Mouse (Mus musculus): ENCODE measurements around the gene Ldhc. TPM values are rescaled to one million over a fixed set of nuclear protein-coding genes. Genes with fewer than 3 reads are reported as not detected.
"Not testable (repeated sequence)": the region's sequence is repeated elsewhere in the genome, so short reads cannot be mapped to it uniquely, and the experiment has no call there.

Ldhc gene
- polyA plus RNA-seq, 1 experiment from 2014 or later: 0.13 TPM

DNA sequence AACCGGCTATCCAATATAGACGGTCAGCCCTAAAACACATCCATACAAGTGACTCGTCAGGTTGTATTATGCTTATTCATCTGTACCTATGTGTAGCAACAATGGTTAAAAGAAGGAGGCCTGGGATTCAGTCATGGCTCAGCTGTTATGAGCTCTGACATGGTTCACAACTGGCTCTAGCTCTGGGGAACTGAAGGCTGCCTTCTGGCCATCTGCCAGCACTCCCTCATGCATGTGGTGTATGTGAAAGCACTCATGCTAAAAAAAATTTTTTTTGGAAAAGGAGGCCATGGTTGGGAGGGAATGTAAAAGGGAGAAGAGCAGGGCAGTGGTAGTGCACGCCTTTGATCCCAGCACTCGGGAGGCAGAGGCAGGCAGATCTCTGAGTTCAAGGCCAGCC, 18.8 kb downstream of the Ldhc start:
- Histone ChIP-seq H3K4me2 (no peak overlapping the region), H3K36me3 (ENCODE audit: insufficient read depth) (peaks cover 8% of the 10 kb centered on the region; the same call in 1 of the 2 replicates), H3K27ac (ENCODE audit: low read depth) (no peak overlapping the region), H3K9ac (no peak overlapping the region), H3K9me3 (ENCODE audit: low read depth, low read length) (no peaks in the 10 kb centered on the region), H3K4me1 (ENCODE audit: insufficient read depth) (no peaks in the 10 kb centered on the region), H3K4me3 (ENCODE audit: low read depth, low read length) (no peak overlapping the region), H3K27me3 (ENCODE audit: insufficient read depth, low read length) (no peaks in the 10 kb centered on the region)
- DNase-seq (peak; percentile 37), ATAC-seq (ENCODE audit: insufficient read depth) (no peak)
- no peak for TF ChIP-seq CTCF (IDR thresholded peaks at IDR 0.05; ENCODE audit: low read depth)
- 85% methylated on average over 5 of the region's 5 CpGs for WGBS

DNA sequence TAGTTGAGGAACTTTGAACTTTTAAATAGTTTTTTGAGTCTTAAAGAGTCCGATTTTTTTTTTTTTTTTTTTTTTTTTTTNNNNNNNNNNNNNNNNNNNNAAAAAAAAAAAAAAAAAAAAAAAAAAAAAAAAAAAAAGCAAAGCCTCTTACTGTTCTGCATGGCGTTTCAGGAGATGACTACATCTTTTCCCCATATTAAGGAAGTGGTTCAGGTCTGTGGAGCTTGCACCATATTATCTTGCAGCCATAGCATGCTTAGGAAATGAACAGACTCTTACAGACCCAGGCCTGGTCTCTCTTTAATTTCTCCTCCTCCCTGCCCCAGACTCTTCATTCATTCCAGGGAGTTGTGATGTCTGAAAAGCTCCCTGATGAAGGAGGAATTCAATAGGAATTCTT, 20.0 kb downstream of the Ldhc start:
- H3K4me2 ChIP-seq: no peak overlapping the region
- whole genome bisulfite sequencing: 89% methylated on average over 2 of the region's 2 CpGs
- no peaks in the 10 kb centered on the region for H3K27me3 ChIP-seq (ENCODE audit: insufficient read depth, low read length)
- H3K27ac ChIP-seq (ENCODE audit: low read depth): no peak overlapping the region
- DNase-seq (no peak), ATAC-seq (ENCODE audit: insufficient read depth) (no peak)
- H3K4me1 ChIP-seq (ENCODE audit: insufficient read depth): no peaks in the 10 kb centered on the region
- no peak overlapping the region for H3K9ac ChIP-seq
- H3K9me3 ChIP-seq (ENCODE audit: low read depth, low read length): no peaks in the 10 kb centered on the region
- peaks cover 15% of the 10 kb centered on the region for H3K36me3 ChIP-seq (ENCODE audit: insufficient read depth)
- no peak for TF ChIP-seq CTCF (IDR thresholded peaks at IDR 0.05; ENCODE audit: low read depth)
- H3K4me3 ChIP-seq (ENCODE audit: low read depth, low read length): no peak overlapping the region

DNA sequence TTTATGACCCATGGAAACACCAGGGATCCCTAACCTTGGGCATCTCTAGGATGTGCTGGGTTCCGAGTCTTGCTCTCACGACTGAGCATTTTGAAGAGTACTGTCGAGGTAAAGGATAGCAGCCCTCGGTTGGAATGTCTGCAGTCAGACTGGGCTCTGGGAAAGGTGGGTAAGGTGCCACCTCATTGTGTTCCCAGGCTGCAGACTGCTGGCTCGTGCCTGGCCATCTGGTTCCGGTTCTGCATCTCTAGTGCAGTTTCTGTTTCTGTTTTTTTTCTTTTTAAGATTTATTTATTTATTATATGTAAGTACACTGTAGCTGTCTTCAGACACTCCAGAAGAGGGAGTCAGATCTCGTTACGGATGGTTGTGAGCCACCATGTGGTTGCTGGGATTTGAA, 20.9 kb downstream of the Ldhc start:
- not testable (repeated sequence) for H3K4me2 ChIP-seq; H3K9ac ChIP-seq; ATAC-seq (ENCODE audit: insufficient read depth); DNase-seq; H3K27ac ChIP-seq (ENCODE audit: low read depth); H3K4me1 ChIP-seq (ENCODE audit: insufficient read depth); H3K27me3 ChIP-seq (ENCODE audit: insufficient read depth, low read length); H3K4me3 ChIP-seq (ENCODE audit: low read depth, low read length); H3K9me3 ChIP-seq (ENCODE audit: low read depth, low read length)
- peaks cover 24% of the 10 kb centered on the region for H3K36me3 ChIP-seq (ENCODE audit: insufficient read depth)
- 71% methylated on average over 7 of the region's 8 CpGs for WGBS

DNA sequence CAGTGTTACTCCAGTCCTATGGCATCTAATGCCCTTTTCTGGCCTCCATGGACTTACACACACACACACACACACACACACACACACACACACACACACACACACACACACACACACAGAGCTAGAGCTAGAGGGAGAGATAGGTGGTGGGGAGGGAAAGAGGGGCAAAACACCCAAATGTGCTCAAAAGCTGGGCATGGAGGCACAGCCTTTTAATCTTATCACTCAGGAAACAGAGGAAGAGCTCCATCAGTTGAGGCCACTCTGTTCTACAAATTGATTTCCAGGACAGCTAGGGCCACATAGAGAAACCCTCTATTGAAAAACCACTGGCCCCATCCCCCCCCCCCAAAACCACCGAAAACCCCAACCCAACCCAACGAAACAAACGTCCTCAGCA, 22.3 kb downstream of the Ldhc start:
- ATAC-seq (ENCODE audit: insufficient read depth) (no peak), DNase-seq (no peak)
- H3K9me3 ChIP-seq (ENCODE audit: low read depth, low read length): no peaks in the 10 kb centered on the region
- no peak overlapping the region for H3K4me3 ChIP-seq (ENCODE audit: low read depth, low read length)
- no peak overlapping the region for H3K27ac ChIP-seq (ENCODE audit: low read depth)
- 83% methylated on average over 3 of the region's 3 CpGs for WGBS
- no peaks in the 10 kb centered on the region for H3K27me3 ChIP-seq (ENCODE audit: insufficient read depth, low read length)
- peaks cover 38% of the 10 kb centered on the region for H3K36me3 ChIP-seq (ENCODE audit: insufficient read depth)
- no peak for TF ChIP-seq CTCF (IDR thresholded peaks at IDR 0.05; ENCODE audit: low read depth)
- no peaks in the 10 kb centered on the region for H3K4me1 ChIP-seq (ENCODE audit: insufficient read depth)
- H3K4me2 ChIP-seq: no peak overlapping the region
- no peak overlapping the region for H3K9ac ChIP-seq

DNA sequence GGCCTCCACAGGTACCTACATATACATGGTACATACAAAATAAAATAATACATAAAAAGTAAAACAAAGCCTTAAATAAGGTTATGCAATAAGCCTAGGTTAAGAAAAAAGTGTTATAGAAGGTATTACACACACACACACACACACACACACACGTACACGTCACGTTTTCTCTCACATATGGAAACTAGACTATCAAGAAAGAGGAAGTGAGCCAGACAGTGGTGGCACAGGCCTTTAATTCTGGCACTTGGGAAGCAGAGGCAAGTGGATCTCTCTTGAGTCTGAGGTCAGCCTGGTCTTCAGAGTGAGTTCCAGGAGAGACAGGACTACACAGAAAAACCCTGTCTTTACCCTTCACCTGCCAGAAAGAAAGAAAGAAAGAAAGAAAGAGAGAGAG, 34.5 kb downstream of the Ldhc start:
- no peak overlapping the region for H3K4me3 ChIP-seq (ENCODE audit: low read depth, low read length)
- H3K27me3 ChIP-seq (ENCODE audit: insufficient read depth, low read length): no peaks in the 10 kb centered on the region
- no peak overlapping the region for H3K9ac ChIP-seq
- H3K4me2 ChIP-seq: no peak overlapping the region
- ATAC-seq (ENCODE audit: insufficient read depth) (no peak), DNase-seq (no peak)
- TF ChIP-seq CTCF (IDR thresholded peaks at IDR 0.05; ENCODE audit: low read depth): no peak
- no peak overlapping the region for H3K27ac ChIP-seq (ENCODE audit: low read depth)
- peaks cover 92% of the 10 kb centered on the region for H3K36me3 ChIP-seq (ENCODE audit: insufficient read depth)
- no peaks in the 10 kb centered on the region for H3K9me3 ChIP-seq (ENCODE audit: low read depth, low read length)
- H3K4me1 ChIP-seq (ENCODE audit: insufficient read depth): no peaks in the 10 kb centered on the region
- 82% methylated on average over 3 of the region's 3 CpGs for WGBS

DNA sequence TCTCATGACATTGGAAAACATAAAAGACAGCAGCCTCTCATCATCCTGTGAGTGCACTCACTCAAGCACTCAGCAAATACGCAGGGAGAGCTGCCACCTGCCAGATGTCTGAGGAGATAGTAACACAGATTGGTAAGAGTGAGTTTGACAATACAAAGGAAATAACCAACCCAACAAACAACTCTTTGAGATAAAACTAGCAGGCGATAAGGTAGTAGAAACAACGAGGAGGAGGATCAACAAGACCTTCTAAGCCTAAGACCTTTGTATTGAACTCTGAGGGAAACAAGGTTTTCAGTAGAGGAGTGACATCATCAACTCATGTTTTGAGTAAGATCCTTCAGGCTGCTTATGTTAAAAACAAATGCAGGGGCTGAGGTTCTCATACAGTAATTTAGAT, 38.3 kb downstream of the Ldhc start:
- Histone ChIP-seq H3K36me3 (ENCODE audit: insufficient read depth) (peaks cover 87% of the 10 kb centered on the region), H3K27ac (ENCODE audit: low read depth) (no peak overlapping the region), H3K4me3 (ENCODE audit: low read depth, low read length) (no peak overlapping the region), H3K9ac (no peak overlapping the region), H3K4me1 (ENCODE audit: insufficient read depth) (no peaks in the 10 kb centered on the region), H3K27me3 (ENCODE audit: insufficient read depth, low read length) (no peaks in the 10 kb centered on the region), H3K9me3 (ENCODE audit: low read depth, low read length) (no peaks in the 10 kb centered on the region), H3K4me2 (no peak overlapping the region)
- ATAC-seq (ENCODE audit: insufficient read depth) (no peak), DNase-seq (no peak)
- no peak for TF ChIP-seq CTCF (IDR thresholded peaks at IDR 0.05; ENCODE audit: low read depth)
- WGBS: 72% methylated on average over 3 of the region's 3 CpGs

DNA sequence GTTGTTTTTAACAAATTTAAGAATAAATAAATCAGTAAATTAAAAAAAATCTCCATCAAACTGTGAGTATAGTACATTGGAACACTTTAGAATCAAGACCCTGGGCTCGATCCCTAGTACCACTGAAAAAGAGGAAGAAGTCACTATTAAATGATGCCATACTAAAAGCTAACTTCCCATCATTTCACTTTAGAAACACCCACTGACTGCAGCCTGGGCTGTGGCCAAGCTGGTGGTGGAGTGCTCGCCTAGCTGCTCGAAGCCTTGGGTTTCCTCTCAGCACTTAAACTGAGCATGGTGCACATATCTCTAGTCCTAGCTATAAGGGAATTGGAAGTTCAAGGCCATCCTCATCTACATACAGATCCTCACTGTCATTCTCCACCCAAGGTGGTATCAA, 50.2 kb downstream of the Ldhc start:
- TF ChIP-seq CTCF (IDR thresholded peaks at IDR 0.05; ENCODE audit: low read depth): no peak
- ATAC-seq (ENCODE audit: insufficient read depth): no peak
- 91% methylated on average over 3 of the region's 3 CpGs for WGBS

GRCm38 (mm10) chr7:46916376-46916775, 55.4 kb downstream of the Ldhc start:
- Histone ChIP-seq H3K27me3 (ENCODE audit: insufficient read depth, low read length) (no peaks in the 10 kb centered on the region), H3K9me3 (ENCODE audit: low read depth, low read length) (no peaks in the 10 kb centered on the region), H3K4me1 (ENCODE audit: insufficient read depth) (peaks cover 17% of the 10 kb centered on the region), H3K36me3 (ENCODE audit: insufficient read depth) (peaks cover 41% of the 10 kb centered on the region), H3K9ac (no peak overlapping the region), H3K4me3 (ENCODE audit: low read depth, low read length) (no peak overlapping the region), H3K27ac (ENCODE audit: low read depth) (no peak overlapping the region), H3K4me2 (no peak overlapping the region)
- 86% methylated on average over 3 of the region's 3 CpGs for WGBS
- ATAC-seq (ENCODE audit: insufficient read depth) (no peak), DNase-seq (no peak)
- TF ChIP-seq CTCF (IDR thresholded peaks at IDR 0.05; ENCODE audit: low read depth): no peak

More for the DNA sequence above, 50.2 kb downstream of the Ldhc start:
- Histone ChIP-seq H3K9me3 (ENCODE audit: low read depth, low read length) (no peaks in the 10 kb centered on the region), H3K27ac (ENCODE audit: low read depth) (no peak overlapping the region), H3K9ac (no peak overlapping the region), H3K27me3 (ENCODE audit: insufficient read depth, low read length) (no peaks in the 10 kb centered on the region), H3K4me3 (ENCODE audit: low read depth, low read length) (no peak overlapping the region), H3K36me3 (ENCODE audit: insufficient read depth) (peaks cover 86% of the 10 kb centered on the region), H3K4me1 (ENCODE audit: insufficient read depth) (no peaks in the 10 kb centered on the region), H3K4me2 (no peak overlapping the region)
- no peak for DNase-seq
